Mouse (Mus musculus) c-Kit-positive CD71-positive TER-119-positive erythroid progenitor cells, embryonic 14.5 days (primary cell): ENCODE results near the gene Ift74.
A peak's percentile ranks its signal among the peaks of the same experiment; 100 is the strongest.
"Not testable (repeated sequence)": the region's sequence is repeated elsewhere in the genome, so short reads cannot be mapped to it uniquely, and the experiment has no call there.

Experiments used
- DNase-seq: peaks from one replicate; pipeline ENCODE4 v3.0.0-alpha.2; 2013; ENCODE audit warnings: low spot score

Ift74 gene

DNA sequence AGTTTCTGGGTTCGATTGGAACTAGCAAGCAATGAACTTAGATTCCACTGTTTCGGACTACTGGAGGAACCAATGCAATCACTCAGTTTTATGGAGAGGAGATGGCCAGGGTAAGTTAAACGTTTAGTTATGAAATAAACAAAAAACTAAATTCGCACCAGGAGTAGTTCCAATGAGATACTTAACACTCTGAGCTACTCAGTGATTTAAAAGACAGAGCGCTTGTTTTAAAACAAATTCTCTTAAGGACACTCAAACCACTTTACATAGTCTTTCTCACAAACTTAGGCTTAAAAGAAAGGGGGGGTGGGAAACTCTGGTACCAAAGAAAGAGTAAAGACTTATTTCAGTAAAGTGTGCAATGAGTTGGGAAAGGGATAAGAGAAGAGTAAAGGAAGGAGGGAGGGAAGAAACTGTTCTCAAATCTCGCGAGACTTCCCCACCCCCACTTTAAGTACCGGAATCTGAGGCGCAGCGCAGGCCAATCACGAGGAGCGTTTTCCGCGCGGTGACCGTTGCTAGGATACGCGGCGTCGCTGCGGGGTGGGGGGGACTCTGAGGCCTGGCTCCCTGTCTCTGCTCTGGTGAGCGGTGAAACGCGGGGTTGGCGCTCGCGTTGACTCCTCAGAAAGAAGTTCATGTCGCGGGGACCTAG is at the start of gene Ift74:
Gene Ift74, plus strand, starts transcription at position 520 of the 655 bp plus-strand sequence.
- peak; percentile 90 for DNase-seq

- DNase-seq, result no peak
Measured at GRCm38 (mm10) chr4:94572677-94573076, 41.6 kb upstream of the Ift74 start.

- DNase-seq, result no peak
Measured at GRCm38 (mm10) chr4:94591765-94592381, 22.4 kb upstream of the Ift74 start.

GRCm38 (mm10) chr4:94592709-94593108 is 21.6 kb upstream of the Ift74 start:
- no peak for DNase-seq

GRCm38 (mm10) chr4:94601395-94601794 is 12.9 kb upstream of the Ift74 start:
- DNase-seq, result no peak

DNA sequence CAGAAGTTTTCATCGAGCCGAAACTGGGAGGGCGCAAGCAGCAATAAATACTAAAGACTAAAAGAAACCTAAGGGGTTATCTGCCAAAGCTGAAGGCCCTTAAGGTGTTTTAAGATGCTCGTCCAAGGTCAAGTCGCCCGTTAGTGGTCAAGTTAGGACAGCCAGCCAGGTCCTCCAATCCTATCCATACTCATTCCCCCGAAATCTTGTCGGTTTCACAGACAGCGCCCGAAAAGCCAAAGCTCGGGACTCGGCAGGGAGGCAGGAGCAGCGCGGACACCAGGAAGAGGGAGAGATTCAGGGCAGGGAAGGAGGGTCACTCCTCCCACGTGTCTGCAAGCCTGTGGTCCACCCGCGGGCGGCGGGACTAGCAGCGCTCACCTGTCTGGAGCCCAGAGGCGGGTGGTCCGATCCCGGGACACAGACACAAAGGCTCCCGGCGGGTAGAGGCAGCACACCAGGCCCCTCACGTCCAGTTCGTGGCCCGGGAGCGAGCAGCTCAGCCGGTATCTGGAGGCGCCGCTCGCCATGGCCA is 11.7 kb upstream of the Ift74 start:
- DNase-seq, result no peak

DNA sequence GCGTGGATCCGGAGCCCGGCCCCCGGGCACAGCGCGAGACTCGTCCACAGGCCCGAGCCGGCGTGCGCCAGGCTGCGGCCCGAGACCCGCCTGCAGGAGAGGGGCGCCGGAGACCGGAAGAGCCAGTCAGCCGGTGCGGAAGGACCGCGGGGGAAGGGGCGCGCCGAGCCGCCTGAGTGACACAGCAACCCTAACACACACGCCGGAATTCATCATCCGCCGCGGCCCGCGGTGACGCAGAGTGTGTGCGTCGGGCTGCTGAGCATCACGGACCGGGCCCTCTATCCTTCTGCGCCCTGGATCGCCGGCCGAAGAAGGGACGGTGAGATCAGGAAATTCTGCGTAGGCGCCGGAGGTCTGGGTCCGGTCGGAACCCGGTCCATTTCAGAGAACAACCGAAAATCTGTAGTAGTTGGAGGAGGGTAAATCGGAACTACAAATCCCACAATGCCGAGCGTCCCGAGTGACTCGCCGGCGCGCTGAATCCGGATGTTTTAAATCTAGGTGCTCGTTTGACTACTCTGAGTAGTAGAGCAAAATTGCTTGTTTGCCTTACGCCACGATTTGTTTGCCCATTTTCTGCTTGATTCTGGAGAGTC is 11.2 kb upstream of the Ift74 start, which contains the start of gene Plaa:
Gene Plaa, minus strand, starts transcription at position 214 of the 599 bp plus-strand sequence.
- peak; percentile 83 for DNase-seq

DNA sequence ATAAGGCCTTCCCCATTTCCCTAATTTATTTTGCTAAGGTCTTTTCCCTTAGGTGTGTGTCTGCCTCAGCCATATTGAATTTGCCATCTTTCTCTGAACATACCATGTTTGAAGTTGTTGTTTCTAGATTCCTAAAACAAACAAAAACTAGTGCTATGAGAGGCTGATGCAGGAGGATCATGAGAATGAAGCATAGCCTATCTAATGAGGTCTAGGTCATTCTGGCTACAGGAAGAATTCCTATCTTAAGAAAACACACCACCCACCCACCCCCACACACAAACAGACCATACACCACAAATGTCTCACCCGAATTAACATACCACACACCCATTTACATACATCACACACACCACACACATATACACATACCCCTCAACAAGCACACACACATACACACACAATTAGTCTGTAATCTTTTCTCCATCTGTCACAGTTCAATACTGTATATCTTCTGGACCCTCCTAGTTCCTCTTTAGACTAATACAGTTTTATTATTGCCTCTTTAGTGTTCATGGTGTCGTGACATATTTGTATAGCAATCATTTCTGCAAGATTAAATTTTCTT is 9.8 kb upstream of the Ift74 start:
- DNase-seq, result no peak

GRCm38 (mm10) chr4:94605591-94605990 is 8.7 kb upstream of the Ift74 start:
- DNase-seq, result no peak

DNA sequence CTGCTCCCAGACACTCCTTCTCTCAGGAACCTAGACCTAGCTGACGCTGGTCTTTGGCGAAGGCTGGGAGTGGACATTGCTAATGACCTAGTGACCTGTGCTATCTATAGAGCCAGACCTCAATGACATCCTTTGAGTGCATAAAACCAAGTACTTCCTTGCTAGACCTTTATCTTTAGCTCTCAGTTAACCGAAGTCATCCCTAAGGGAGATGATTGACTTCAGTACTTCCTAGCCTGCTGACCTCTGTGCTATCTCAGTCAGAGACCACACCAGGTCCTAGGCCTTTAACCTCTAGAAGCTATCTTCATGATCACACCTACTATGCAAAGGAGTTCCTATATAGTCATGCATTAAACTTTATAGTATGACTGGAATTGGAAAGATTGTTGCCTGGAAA is 4.0 kb upstream of the Ift74 start:
- no peak for DNase-seq

GRCm38 (mm10) chr4:94614627-94615006 is 326 bp downstream of the Ift74 start:
- DNase-seq, result no peak

DNA sequence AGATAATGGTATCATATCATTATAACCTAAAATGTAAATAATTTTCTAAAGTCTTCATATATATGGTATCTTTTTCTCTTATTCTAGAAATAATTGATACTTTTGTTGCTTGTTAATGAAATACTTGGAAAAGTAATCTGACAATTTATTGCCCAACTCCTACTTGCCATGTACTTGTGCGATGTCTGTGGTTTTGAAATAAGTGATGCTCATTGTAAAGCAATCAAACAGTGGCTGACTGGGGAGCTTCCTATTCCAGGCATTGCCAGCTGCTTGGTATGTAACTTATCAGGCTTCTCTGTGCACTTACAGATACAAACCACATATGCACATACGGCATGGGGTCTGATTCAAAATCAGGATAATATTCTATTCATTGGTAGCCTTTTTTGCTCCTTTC is 5.8 kb downstream of the Ift74 start:
- no peak for DNase-seq

DNA sequence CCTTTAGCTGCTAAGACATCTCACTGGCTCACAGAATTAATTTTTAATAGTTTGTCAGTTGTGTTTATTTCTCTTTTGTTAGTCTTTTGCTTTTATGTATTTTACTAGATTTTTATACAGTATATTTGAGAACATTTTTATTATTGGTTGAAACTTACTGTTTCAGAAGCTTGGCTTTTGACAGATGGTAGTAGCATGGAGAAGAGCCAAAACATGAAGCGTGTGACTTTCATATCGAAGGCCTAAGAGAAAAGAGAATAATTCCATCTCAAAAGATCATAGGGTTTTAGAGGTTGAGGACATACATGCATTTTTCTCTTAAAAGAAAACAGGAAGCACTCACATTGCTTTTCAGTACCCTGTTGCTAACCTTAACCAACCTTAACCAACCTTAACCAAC is 28.9 kb downstream of the Ift74 start:
- DNase-seq, result no peak

GRCm38 (mm10) chr4:94649920-94650319 is 35.6 kb downstream of the Ift74 start, which contains the start of gene Lrrc19:
TSS of gene Lrrc19 (minus strand) at chr4:94650144.
- DNase-seq, result no peak

DNA sequence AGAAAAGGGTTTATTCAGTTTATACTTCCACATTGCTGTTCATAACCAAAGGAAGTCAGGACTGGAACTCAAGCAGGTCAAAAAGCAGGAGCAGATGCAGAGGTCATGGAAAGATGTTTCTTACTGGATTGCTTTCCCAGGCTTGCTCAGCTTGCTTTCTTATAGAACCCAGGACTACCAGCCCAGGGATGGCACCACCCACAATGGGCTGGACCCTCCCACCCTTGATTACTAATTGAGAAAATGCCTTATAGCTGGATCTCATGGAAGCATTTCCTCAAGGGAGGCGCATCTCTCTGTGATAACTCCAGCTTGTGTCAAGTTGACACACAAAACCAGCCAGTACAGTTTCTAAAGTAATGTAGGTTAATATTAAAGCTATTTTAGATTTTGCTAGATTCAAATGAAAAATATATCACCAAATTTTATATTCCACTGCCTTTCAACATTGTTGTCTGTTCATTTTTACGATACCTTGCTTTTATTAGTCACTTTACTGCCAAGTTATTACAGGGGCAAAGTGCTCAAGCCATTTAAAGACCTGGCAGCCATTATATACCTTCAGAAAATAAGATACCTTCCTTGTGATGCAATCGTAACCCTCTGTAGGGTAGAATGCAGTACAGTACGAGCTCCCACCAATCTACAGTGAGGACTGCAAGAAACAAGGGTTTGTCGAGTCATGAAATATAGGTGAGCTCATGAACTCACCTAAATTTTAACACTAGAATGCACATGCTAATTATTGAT is 36.3 kb downstream of the Ift74 start:
- DNase-seq, result not testable (repeated sequence)

DNA sequence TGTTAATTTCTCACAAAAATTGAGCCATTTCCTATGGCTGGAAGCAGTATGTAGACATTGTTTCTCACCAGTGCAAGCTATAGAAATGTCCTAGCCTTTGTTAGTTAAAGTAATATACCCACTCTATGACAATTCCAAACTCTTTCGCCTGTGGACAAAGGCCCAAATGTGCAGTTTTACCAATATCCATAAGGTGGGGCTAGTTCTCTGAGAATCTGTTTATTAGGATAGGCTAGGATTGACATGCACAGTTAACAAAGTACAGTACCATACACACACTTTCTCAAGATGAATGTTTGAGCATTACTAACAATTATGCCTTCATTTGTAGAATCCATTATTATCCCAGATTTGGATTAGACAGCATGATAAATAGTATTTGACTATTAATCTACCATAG is 55.4 kb downstream of the Ift74 start:
- DNase-seq, result peak; percentile 5

GRCm38 (mm10) chr4:94680662-94681061 is 66.4 kb downstream of the Ift74 start:
- DNase-seq, result no peak

GRCm38 (mm10) chr4:94681181-94681580 is 66.9 kb downstream of the Ift74 start:
- no peak for DNase-seq

GRCm38 (mm10) chr4:94682029-94682428 is 67.7 kb downstream of the Ift74 start:
- no peak for DNase-seq

DNA sequence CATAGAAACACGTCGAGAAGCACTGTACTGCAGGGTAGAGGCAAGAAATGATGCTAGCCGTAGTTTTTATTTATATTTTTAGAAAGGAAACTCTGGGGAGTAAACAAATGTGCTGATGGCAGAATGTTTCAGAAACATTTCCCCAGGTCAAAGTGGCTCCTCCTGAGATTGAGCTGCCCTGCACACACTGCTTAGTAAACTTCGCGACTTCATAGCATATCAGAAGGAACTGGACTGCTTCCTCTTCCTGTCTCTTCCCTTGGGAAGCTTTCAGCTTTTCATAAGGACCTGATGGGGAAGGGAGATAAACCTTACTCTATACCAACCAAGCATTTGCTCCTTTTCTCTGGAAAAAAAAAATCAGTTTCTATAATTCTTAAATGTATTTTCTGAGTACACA is 69.0 kb downstream of the Ift74 start:
- no peak for DNase-seq

DNA sequence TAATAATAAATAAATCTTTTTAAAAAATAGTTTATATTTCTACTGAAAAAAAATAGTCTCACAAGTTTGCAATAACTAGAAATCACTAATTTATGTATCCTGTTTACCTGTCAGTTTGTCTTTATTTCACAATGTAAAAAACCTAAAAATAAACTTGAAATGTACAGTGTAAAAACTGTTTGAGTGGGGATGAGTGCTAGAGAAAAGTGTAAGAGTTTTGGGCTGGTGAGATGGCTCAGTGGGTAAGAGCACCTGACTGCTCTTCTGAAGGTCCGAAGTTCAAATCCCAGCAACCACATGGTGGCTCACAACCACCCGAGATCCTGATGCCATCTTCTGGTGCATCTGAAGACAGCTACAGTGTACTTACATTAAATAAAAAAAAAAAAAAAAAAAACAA is 75.5 kb downstream of the Ift74 start:
- not testable (repeated sequence) for DNase-seq

DNA sequence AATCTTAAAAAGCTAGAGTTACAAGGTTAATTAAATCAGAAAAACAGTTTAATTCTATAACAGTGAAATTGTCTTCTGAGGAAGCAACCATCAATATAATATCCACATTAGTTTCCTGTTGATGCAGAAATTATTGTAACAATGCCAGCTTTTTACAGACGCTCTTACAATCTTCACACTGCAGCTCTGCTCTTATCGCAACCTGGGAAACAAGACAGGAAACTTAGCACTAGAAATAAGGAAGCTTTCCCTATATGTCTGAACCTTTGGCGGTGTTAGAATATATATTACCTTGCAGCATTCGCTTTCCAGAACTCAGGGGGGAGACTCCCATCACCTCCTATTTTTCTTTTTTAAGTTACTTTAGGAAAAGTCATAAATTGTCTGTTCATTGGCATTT is 76.8 kb downstream of the Ift74 start:
- no peak for DNase-seq
